Mouse (Mus musculus): ENCODE results near the gene Slc25a30.

DNA sequence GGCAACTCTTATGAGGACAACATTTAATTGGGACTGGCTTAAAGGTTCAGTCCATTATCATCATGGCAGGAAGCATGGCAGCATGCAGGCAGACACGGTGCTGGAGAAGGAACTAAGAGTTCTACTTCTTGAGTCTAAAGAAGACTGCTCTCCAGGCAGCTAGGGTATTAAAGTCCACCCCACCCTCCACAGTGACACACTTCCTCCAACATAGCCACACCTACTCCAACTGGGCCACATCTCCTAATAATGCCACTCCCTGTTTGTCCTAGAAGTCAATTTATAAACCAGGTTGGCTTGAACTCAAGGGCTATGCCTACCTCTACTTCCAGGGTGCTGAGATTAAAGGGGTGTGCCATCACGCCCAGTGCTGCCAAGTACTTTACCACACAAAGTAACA lies 45.2 kb upstream of the Slc25a30 start:
- TF ChIP-seq CTCF (IDR thresholded peaks at IDR 0.05; ENCODE audit: extremely low read depth, insufficient read depth, insufficient read length, insufficient replicate concordance) = no peak
- TF ChIP-seq POLR2A (IDR thresholded peaks at IDR 0.05; ENCODE audit: low read depth, low read length) = no peak
